Mouse (Mus musculus) testis, postnatal 10 days (tissue): ENCODE results near the gene Pcsk6.
"Not testable (repeated sequence)": the region's sequence is repeated elsewhere in the genome, so short reads cannot be mapped to it uniquely, and the experiment has no call there.

ENCODE experiments used
- DNase-seq: peaks from one replicate; pipeline ENCODE4 v3.0.0; 2021; ENCODE audit warnings: low spot score

The Pcsk6 gene

DNA sequence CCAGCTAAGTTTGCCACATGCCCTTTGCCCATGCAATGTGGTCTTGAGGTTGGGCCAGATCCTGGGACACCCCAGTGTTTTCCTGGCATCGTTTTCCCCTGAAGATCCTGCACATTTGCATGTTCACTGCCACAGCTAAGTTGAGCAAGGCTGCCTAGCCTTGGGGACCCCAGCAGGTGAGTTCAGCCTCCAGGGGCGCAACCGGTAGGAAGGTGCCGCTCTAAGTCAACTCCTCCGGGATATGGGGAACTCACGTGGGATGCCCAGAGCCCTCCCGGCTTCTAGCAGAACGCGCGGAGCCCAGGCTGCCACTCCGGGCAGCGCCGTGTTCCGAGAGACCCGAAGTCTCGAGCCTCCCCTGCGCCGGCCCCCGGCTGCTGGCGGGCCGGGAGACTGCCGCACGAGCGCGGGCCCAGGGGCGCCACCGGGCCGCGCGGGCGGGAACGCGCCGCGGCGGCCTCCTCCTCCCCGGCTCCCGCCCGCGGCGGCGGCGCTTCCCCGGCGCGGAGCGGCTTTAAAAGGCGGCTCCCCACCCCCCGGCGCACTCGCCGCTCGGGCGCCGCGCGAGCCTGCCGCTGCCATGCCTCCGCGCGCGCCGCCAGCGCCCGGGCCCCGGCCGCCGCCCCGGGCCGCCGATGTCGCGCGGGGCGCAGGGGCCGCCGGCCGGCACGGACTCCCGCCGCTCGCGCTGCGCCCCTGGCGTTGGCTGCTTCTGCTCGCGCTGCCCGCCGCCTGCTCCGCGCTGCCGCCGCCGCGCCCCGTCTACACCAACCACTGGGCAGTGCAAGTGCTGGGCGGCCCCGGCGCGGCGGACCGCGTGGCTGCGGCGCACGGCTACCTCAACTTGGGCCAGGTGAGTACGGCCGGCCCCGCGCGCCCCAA lies at the start of gene Pcsk6:
Gene Pcsk6, plus strand, starts transcription at position 144 of the 882 bp plus-strand sequence.
- peak; percentile 63 for DNase-seq

DNA sequence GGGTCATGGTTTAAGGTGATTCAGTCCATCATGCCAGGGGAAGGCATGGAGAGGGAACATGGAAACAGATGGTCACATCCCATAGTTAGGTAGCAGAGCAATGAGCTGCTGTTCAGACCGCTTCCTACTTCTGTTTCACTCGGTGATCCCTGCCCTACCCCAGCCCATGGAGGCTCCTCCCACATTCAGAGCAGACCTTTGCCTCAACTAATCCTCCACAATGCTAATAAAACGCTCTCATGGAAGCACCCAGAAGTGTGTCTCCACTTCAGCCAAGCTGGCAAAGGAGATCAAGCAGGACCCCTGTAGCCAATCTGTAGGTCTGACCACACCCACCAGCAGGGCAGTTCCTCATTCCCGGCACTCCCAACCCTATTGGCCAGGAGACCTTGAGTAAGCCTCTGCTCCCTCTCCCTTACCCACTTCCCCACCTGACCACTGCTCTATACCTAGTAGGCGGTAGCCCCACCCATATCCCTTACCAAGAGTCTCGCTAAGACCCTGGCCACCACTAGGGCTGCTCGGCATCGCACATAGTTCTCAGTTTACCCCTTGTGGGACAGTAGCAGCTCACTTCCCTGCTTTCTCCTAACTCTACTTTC lies 47.8 kb upstream of the Pcsk6 start:
- DNase-seq = no peak

- DNase-seq = no peak
Observed at GRCm38 (mm10) chr7:65817564-65817963, 44.0 kb upstream of the Pcsk6 start.

DNA sequence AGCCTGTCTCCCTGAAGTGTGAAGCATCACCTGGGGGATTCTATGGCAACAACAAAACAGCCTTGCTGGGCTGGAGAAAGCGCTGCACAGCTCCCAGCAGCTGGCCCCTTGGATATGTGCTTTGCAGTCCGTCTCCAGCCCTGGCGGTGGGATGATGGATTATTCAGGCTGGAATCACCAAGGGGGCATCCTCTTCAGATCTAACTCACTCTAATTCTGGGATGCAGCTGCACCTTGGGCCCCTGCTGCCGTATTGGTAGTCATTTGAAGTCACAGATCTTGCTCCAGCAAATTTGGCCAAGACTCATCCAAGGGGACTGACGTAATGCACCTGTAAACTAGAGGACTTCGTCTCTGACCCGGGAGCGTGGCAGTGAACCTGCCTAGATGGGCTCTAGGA lies 41.1 kb upstream of the Pcsk6 start:
- no peak for DNase-seq

DNA sequence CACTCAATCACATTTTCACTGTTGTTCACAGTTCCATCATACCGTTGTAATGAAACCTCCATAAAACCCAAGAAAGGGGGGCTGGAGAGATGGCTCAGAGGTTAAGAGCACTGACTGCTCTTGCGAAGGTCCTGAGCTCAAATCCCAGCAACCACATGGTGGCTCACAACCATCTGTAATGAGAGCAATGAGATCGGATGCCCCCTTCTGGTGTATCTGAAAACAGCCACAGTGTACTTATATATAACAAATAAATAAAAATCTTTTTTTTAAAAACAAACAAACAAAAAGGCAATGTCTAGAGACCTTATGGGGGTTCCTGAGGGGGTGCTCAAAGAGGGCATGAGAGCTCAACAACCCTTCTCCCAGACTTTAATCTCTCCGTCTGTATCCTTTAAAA lies 39.6 kb upstream of the Pcsk6 start:
- DNase-seq = not testable (repeated sequence)

DNA sequence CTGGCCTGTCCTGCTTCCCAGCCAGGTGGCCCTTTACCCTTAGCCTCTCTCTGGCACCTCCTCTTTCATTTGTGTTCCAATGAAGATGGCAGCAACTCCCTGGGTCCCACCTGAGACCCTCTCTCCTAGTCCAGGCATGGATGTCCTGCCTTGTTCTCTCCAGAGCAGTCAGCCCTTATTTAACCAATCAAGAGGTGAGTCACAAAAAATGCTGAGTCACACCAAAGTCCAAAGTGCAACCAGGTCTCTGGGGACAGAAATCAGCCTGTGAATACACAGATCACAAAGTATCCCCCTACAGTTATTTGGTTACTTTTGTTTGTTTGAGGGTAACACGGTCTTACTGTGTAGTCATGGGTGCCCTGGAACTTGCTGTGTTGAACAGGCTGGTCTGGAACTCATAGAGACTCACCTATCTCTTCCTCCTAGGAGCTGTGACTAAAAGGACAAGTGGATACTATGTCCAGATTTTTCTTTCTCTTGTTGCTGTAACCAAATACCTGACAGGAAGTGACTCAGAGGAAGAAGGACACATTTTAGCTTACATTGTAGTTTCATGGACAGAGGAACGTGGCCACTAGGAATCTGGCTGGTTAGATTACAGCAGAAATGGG lies 38.9 kb upstream of the Pcsk6 start:
- no peak for DNase-seq

DNA sequence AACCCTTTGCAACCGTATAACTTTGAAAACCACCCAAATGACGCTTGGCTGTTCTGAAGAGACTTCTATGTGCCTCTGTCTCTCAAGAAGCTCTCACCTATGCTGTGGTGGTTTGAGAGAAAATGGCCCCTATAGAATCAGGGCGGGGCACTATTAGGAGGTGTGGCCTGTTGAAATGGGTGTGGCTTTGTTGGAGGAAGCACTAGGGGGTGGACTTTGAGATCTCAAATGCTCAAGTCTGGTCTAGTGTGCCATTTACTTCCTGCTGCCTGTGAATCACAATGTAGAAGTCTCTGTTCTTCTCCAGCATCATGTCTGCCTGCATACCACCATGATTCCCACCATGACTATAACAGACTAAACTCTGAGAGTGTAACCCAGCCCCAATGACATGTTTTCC lies 21.8 kb upstream of the Pcsk6 start:
- DNase-seq = no peak

GRCm38 (mm10) chr7:65843210-65843609 lies 18.3 kb upstream of the Pcsk6 start:
- no peak for DNase-seq

- no peak for DNase-seq
Observed at GRCm38 (mm10) chr7:65860981-65861380, 553 bp upstream of the Pcsk6 start.

- peak; percentile 51 for DNase-seq
Observed at GRCm38 (mm10) chr7:65862473-65863176, 1.1 kb downstream of the Pcsk6 start.

DNA sequence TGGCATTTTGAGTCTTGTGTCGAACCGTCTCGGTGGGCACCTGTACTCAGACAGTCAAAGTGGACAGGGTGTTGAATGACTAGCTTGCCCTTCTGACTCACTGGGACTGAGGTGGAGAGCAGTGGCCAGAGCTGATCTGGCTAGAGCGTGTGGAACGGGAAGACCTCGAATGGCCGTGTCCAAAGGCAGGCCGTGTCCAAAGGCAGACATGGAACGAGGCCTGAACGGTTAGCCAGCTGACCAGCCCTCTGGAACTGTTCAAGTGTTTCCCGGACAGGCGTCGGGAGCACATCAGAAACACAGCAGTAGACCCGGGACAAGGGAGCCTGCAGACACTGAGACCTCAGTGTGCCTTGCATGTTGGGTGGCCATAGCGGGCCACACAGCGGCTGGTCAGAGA lies 7.6 kb downstream of the Pcsk6 start:
- DNase-seq = no peak

GRCm38 (mm10) chr7:65869794-65870193 lies 8.3 kb downstream of the Pcsk6 start:
- DNase-seq = no peak

DNA sequence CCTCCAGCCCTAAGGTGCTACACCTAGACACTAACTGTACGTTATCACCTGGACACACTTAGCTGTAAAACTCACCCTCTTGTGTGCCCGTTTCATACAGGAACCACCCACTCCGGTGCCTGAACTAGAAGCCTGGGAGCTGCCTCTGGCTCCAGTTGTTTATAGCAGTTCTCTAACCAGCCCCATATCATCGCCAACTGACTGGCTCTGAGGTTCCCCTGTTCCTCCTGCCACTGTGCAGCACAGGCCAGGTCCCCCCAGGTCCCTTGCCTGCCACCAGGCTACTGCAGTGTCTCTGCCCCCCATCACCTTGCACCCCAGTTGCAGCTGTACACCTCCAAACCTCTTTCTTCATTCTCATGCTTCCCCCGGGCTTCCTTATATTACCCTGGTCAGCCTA lies 8.7 kb downstream of the Pcsk6 start:
- DNase-seq = no peak

DNA sequence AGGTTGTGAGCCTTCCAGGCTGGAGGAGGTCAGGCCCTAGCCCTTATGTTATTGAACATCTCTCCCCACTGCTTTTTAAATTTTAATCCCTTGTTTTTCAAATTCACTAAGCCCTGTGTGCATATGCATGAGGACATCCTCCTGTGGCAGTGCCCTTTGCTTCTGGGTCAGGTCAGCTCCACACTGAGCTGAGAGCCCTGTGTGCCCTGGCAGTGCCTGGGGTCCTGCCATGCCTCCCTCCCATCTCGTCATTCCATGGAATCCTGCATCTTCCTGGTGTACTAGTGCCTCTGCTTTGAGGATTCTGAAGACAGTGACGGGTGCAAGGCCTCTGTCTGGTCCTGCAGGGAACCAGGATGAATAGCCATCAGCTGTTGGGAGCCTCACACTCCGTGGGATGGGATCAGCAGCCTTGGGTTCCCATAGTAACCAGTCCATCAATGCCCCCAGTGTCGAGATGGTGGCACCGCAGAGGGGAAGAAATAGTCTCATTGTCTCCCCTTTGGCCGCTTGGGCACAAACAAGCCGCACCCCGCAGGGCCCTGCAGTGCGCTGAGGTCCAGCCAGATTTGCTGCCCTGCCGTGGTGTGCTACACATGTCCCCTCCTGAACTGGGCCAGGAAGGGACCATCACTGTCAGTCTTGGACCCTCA lies 9.5 kb downstream of the Pcsk6 start:
- no peak for DNase-seq

- DNase-seq = no peak
Observed at GRCm38 (mm10) chr7:65871851-65872250, 10.3 kb downstream of the Pcsk6 start.

DNA sequence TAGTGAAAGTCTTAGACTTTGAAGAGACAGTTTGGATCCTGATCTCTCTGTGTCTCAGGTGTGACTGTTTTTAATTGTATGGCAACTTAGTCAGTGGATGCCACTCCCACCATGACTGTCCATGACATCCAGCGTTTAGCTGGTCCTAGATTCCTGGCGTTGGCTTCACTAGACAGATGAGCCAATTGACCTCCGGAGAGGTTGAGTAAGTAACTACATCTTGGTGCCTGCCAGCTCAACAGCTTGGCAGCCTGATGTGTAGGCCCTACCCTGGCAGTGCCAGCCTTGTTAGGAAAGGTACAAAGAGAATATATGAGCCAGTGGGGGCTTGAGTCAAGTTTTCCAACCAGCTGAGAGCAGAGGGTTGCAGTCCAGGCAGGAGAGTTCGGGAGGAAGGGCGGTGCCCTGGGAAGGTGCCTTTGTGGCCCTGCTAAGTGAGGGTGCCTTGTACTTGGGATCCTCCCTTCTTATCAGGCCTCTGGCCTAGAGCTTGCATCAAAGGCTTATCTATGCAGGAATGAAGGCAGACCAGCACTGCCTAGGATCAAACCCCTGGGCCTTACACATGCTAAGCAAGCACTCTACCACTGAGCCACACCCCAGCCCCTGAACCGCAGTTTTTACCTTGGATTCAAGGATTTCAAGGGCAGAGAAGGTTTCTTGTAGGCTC lies 11.8 kb downstream of the Pcsk6 start:
- no peak for DNase-seq

- no peak for DNase-seq
Observed at GRCm38 (mm10) chr7:65873902-65874301, 12.4 kb downstream of the Pcsk6 start.

DNA sequence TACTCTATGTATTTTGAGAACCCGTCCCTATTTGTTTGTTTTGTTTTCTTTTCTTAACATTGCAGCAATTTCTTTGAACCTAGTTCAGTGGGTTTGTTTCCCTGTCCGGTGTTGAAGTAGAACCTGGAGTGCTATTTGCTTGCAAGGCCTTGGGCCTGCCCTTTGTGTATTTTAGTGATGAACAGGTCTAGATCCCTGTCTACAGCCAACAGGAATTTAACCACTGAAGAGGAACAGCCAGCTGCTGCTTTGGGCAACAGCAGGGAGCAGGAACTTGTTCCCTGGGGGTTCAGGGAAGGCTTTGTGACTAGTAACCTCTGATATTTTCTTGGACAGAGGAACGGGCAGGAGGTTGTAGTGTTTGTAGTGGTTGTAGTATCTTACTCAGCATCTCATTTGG lies 15.1 kb downstream of the Pcsk6 start:
- no peak for DNase-seq

GRCm38 (mm10) chr7:65878234-65878633 lies 16.7 kb downstream of the Pcsk6 start:
- no peak for DNase-seq

GRCm38 (mm10) chr7:65879330-65879729 lies 17.8 kb downstream of the Pcsk6 start:
- no peak for DNase-seq

DNA sequence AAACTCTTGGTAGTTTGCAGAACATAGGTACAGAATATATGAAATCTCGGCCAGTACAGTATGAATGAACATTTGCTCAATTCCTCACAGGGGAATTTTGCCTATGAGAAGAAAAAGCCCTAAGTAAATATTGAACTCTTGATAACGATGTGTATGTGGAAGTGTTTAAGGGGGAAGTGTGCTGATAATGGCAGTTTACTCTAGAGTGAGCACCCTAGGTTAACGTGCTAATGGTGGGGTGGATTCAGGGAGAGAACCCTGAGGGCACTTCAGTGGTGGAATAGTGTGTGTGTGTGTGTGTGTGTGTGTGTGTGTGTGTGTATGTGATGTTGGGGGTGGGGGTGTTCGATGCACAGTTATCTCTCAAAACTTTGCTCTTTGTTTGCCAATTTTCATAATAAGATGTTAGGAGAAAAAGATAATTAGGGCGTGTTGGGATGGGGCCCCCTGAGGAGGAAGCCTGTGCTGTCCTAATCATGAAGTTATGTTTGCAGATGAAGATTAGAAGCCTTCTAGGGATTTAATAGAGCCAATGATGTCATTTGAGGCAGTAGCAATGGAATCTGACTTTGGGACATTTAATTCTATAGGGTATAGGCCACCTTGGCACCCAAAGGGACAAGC lies 19.2 kb downstream of the Pcsk6 start:
- no peak for DNase-seq
